8 mouse cellular contexts compared by ENCODE assay signal in genomic region chr2:136891951-136892371, GRCm38 (mm10). TPM values are rescaled to one million over a fixed set of nuclear protein-coding genes. Genes with fewer than 3 reads are reported as not detected.
DNase-seq lines count a peak whose midpoint lies in the region; ATAC-seq and TF ChIP-seq lines count a peak whose summit lies in the region.

No protein-coding gene starts in this region.

- DNase-seq in CH12.LX (ENCODE audit: extremely low read depth): peak; percentile 97
- DNase-seq in c-Kit-positive CD71-positive TER-119-negative erythroid progenitor cells, embryonic 14.5 days (ENCODE audit: low read depth): peak; percentile 93
- DNase-seq in forebrain, embryonic 11.5 days (ENCODE audit: low spot score): peak; percentile 93
- peak; percentile 95 to 98 for DNase-seq in kidney, postnatal 36 days
- DNase-seq in telencephalon, adult 2 months (ENCODE audit: low read depth, low spot score): peak; percentile 99

- under 1% methylated on average over 23 of the region's 23 CpGs for WGBS in forebrain, embryonic 11.5 days
- WGBS in heart, embryonic 16.5 days: under 1% methylated on average over 23 of the region's 23 CpGs
- under 1% methylated on average over 23 of the region's 23 CpGs for WGBS in liver, embryonic 15.5 days (ENCODE audit: insufficient replicate concordance)
- WGBS in neural tube, embryonic 12.5 days: under 1% methylated on average over 23 of the region's 23 CpGs

- peaks cover 13% of the 10 kb centered on the region for H3K79me2 ChIP-seq in CH12.LX (replicated peaks; ENCODE audit: control insufficient read depth, extremely low read depth, insufficient read depth, poor library complexity, severe bottlenecking)

- peaks cover 0 to 6% of the 10 kb centered on the region in 2 experiments for H3K36me3 ChIP-seq in CH12.LX (replicated peaks in 1 of 2; ENCODE audit: control insufficient read depth in 1 of 2, insufficient read depth in 1 of 2, low read length in 1 of 2)
- no peaks in the 10 kb centered on the region for H3K36me3 ChIP-seq in forebrain, embryonic 11.5 days (ENCODE audit: control insufficient read depth, insufficient read depth, low read length)
- H3K36me3 ChIP-seq in heart, embryonic 16.5 days (ENCODE audit: control insufficient read depth, insufficient read depth): no peaks in the 10 kb centered on the region; the same call in 1 of the 2 replicates
- H3K36me3 ChIP-seq in liver, embryonic 15.5 days (replicated peaks): no peaks in the 10 kb centered on the region
- no peaks in the 10 kb centered on the region for H3K36me3 ChIP-seq in neural tube, embryonic 12.5 days

- H3K27me3 ChIP-seq in CH12.LX (replicated peaks): no peaks in the 10 kb centered on the region
- H3K27me3 ChIP-seq in forebrain, embryonic 11.5 days (ENCODE audit: control insufficient read depth, insufficient read depth, low read length): no peaks in the 10 kb centered on the region
- H3K27me3 ChIP-seq in heart, embryonic 16.5 days (ENCODE audit: control insufficient read depth, insufficient read depth, low read length): no peaks in the 10 kb centered on the region
- no peaks in the 10 kb centered on the region for H3K27me3 ChIP-seq in liver, embryonic 15.5 days
- no peaks in the 10 kb centered on the region for H3K27me3 ChIP-seq in neural tube, embryonic 12.5 days (replicated peaks)

- peak; percentile 86 for TF ChIP-seq POLR2A in CH12.LX (IDR thresholded peaks at IDR 0.05; ENCODE audit: low read depth, low read length)

- H3K9me3 ChIP-seq in CH12.LX (replicated peaks; ENCODE audit: low read length): no peaks in the 10 kb centered on the region
- H3K9me3 ChIP-seq in forebrain, embryonic 11.5 days (ENCODE audit: control insufficient read depth, low read length): no peaks in the 10 kb centered on the region
- no peaks in the 10 kb centered on the region for H3K9me3 ChIP-seq in heart, embryonic 16.5 days (replicated peaks; ENCODE audit: control insufficient read depth, low read length)
- no peaks in the 10 kb centered on the region for H3K9me3 ChIP-seq in liver, embryonic 15.5 days (replicated peaks)
- no peaks in the 10 kb centered on the region for H3K9me3 ChIP-seq in neural tube, embryonic 12.5 days

- no peak overlapping the region for H3K4me2 ChIP-seq in CH12.LX (ENCODE audit: insufficient read depth, low read depth, poor library complexity, severe bottlenecking)
- H3K4me2 ChIP-seq in forebrain, embryonic 11.5 days (ENCODE audit: low read depth, low read length, severe bottlenecking): peak overlapping the region; percentile 43; the same call in 1 of the 2 replicates
- H3K4me2 ChIP-seq in heart, embryonic 16.5 days (ENCODE audit: low read depth, low read length): peak overlapping the region; percentile 64
- H3K4me2 ChIP-seq in liver, embryonic 15.5 days: peak overlapping the region; percentile 55
- H3K4me2 ChIP-seq in neural tube, embryonic 12.5 days (replicated peaks): peak overlapping the region; percentile 57

- TF ChIP-seq CTCF in CH12.LX (conservative IDR thresholded peaks at IDR 0.05 in 1 of 2, IDR thresholded peaks at IDR 0.05 in 1 of 2; ENCODE audit: low read depth in 2 of 2, low read length in 2 of 2): no peak

- peak overlapping the region; percentile 62 for H3K9ac ChIP-seq in CH12.LX (ENCODE audit: insufficient read depth, low read depth)
- H3K9ac ChIP-seq in forebrain, embryonic 11.5 days (ENCODE audit: low read length): peak overlapping the region; percentile 72
- H3K9ac ChIP-seq in heart, embryonic 16.5 days (ENCODE audit: low read length): peak overlapping the region; percentile 83
- peak overlapping the region; percentile 69 for H3K9ac ChIP-seq in liver, embryonic 15.5 days
- peak overlapping the region; percentile 57 for H3K9ac ChIP-seq in neural tube, embryonic 12.5 days

- no peak for TF ChIP-seq RAD21 in CH12.LX (IDR thresholded peaks at IDR 0.05; ENCODE audit: low read depth, low read length)

- H3K4me3 ChIP-seq in CH12.LX (replicated peaks in 1 of 3; ENCODE audit: low read depth in 2 of 3, low read length in 2 of 3, poor library complexity in 1 of 3): peak overlapping the region; percentile 72 to 87 (median 82)
- peak overlapping the region; percentile 72 for H3K4me3 ChIP-seq in forebrain, embryonic 11.5 days (ENCODE audit: low read depth, low read length)
- peak overlapping the region; percentile 83 for H3K4me3 ChIP-seq in heart, embryonic 16.5 days (ENCODE audit: low read length)
- H3K4me3 ChIP-seq in liver, embryonic 15.5 days (replicated peaks): peak overlapping the region; percentile 86
- peak overlapping the region; percentile 50 for H3K4me3 ChIP-seq in neural tube, embryonic 12.5 days

- dilution Hi-C loops in CH12.LX (cut with MboI; ENCODE audit: extremely low pct_ligation_motif_present, extremely low pct_unique_long_range_greater_than_20kb, low sequenced_read_pairs): no loop called here

- peak; percentile 76 for ATAC-seq in forebrain, embryonic 11.5 days (replicated peaks; ENCODE audit: low FRiP score)
- ATAC-seq in heart, embryonic 16.5 days (replicated peaks; ENCODE audit: extremely low read depth, insufficient read depth, low FRiP score): peak; percentile 78
- peak; percentile 62 for ATAC-seq in liver, embryonic 15.5 days (ENCODE audit: insufficient read depth)
- ATAC-seq in neural tube, embryonic 12.5 days (ENCODE audit: low FRiP score, low read depth): peak; percentile 82

- in situ Hi-C loops in CH12.LX (cut with MboI; ENCODE audit: low pct_ligation_motif_present, low pct_unique_long_range_greater_than_20kb, low sequenced_read_pairs): no loop called here

- TF ChIP-seq EP300 in CH12.LX (IDR thresholded peaks at IDR 0.05; ENCODE audit: low read length): no peak

- no peak overlapping the region for H3K27ac ChIP-seq in CH12.LX (ENCODE audit: insufficient read depth, low read depth)
- peak overlapping the region; percentile 50; the same call in 1 of the 2 replicates for H3K27ac ChIP-seq in forebrain, embryonic 11.5 days (ENCODE audit: low read depth, low read length)
- H3K27ac ChIP-seq in heart, embryonic 16.5 days (ENCODE audit: low read length): peak overlapping the region; percentile 97
- H3K27ac ChIP-seq in liver, embryonic 15.5 days (replicated peaks): peak overlapping the region; percentile 96
- H3K27ac ChIP-seq in neural tube, embryonic 12.5 days: 0 out of 2 replicates have a peak overlapping the region, but pooled peaks have one; percentile 38

- H3K4me1 ChIP-seq in CH12.LX (ENCODE audit: control insufficient read depth in 1 of 2, insufficient read depth in 2 of 2): peaks cover 0 to 47% of the 10 kb centered on the region in 2 experiments; a peak in 2 of 4 replicates
- 0 out of 2 replicates have a peak, but pooled peaks cover 2% of the 10 kb centered on the region for H3K4me1 ChIP-seq in forebrain, embryonic 11.5 days (replicated peaks; ENCODE audit: control insufficient read depth, insufficient read depth, low read length)
- H3K4me1 ChIP-seq in heart, embryonic 16.5 days (ENCODE audit: control insufficient read depth, insufficient read depth, low read length): peaks cover 13% of the 10 kb centered on the region; the same call in 1 of the 2 replicates
- H3K4me1 ChIP-seq in liver, embryonic 15.5 days (replicated peaks): peaks cover 30% of the 10 kb centered on the region
- 0 out of 2 replicates have a peak, but pooled peaks cover 4% of the 10 kb centered on the region for H3K4me1 ChIP-seq in neural tube, embryonic 12.5 days

TF ChIP-seq in CH12.LX, 34 proteins besides CTCF, POLR2A, EP300 and RAD21 (continues in another document):
- TF ChIP-seq ELF1 (IDR thresholded peaks at IDR 0.05; ENCODE audit: low read depth, low read length) (peak; percentile 95), USF2 (conservative IDR thresholded peaks at IDR 0.05; ENCODE audit: low read depth, low read length) (no peak), RCOR1 (conservative IDR thresholded peaks at IDR 0.05; ENCODE audit: low read depth, low read length) (peak; percentile 100), TBP (conservative IDR thresholded peaks at IDR 0.05; ENCODE audit: low read depth, low read length) (0 out of 2 replicates have a peak, but pooled peaks have one; percentile 57)

RNA-seq across cellular contexts. Expression of gene AL731706.1, which starts 0.8 kb away (rescaled TPM):
- 14.8 and 19.3 TPM in 2 replicates for total RNA-seq in CH12.LX (2012; rRNA removed)
- 40.7 and 49.0 TPM in 2 replicates for total RNA-seq in CH12.LX (2014; rRNA removed)
- 13.3 and 14.2 TPM in 2 replicates for polyA plus RNA-seq in CH12.LX (2012; ENCODE audit: insufficient read length, low read depth)
- 22.9 and 28.1 TPM in 2 replicates for polyA plus RNA-seq in forebrain, embryonic 11.5 days (2014; fragmentation: Nextera tagmentation; extraction: Ambion mirVana)
- 39.1 and 39.5 TPM in 2 replicates for polyA plus RNA-seq in heart, embryonic 16.5 days (2015; fragmentation: Nextera tagmentation; extraction: Ambion mirVana)
- polyA plus RNA-seq in liver, embryonic 15.5 days (2015; fragmentation: Nextera tagmentation; extraction: Ambion mirVana): 9.3 and 13.3 TPM in 2 replicates
- 25.0 and 26.5 TPM in 2 replicates for polyA plus RNA-seq in neural tube, embryonic 12.5 days (2016; fragmentation: Nextera tagmentation; extraction: Ambion mirVana)

RNA-seq across cellular contexts. Expression of gene Mkks, which starts 0.8 kb away (rescaled TPM):
- total RNA-seq in CH12.LX (2012; rRNA removed) (2.2 and 3.1 TPM in 2 replicates), CH12.LX (2014; rRNA removed) (5.1 and 5.8 TPM in 2 replicates)
- 17.0 and 25.8 TPM in 2 replicates for polyA plus RNA-seq in CH12.LX (2012; ENCODE audit: insufficient read length, low read depth)
- polyA plus RNA-seq in forebrain, embryonic 11.5 days (2014; fragmentation: Nextera tagmentation; extraction: Ambion mirVana): 13.6 and 14.5 TPM in 2 replicates
- 22.7 and 24.1 TPM in 2 replicates for polyA plus RNA-seq in heart, embryonic 16.5 days (2015; fragmentation: Nextera tagmentation; extraction: Ambion mirVana)
- 3.6 and 4.6 TPM in 2 replicates for polyA plus RNA-seq in liver, embryonic 15.5 days (2015; fragmentation: Nextera tagmentation; extraction: Ambion mirVana)
- 12.9 and 14.2 TPM in 2 replicates for polyA plus RNA-seq in neural tube, embryonic 12.5 days (2016; fragmentation: Nextera tagmentation; extraction: Ambion mirVana)

RNA-seq across cellular contexts. Expression of gene Slx4ip, which starts 0.9 kb away (rescaled TPM):
- total RNA-seq in CH12.LX (2012; rRNA removed) (4.4 and 4.7 TPM in 2 replicates), CH12.LX (2014; rRNA removed) (3.8 and 4.1 TPM in 2 replicates)
- 6.5 and 6.7 TPM in 2 replicates for polyA plus RNA-seq in CH12.LX (2012; ENCODE audit: insufficient read length, low read depth)
- polyA plus RNA-seq in forebrain, embryonic 11.5 days (2014; fragmentation: Nextera tagmentation; extraction: Ambion mirVana): 9.7 and 10.5 TPM in 2 replicates
- 3.7 and 4.3 TPM in 2 replicates for polyA plus RNA-seq in heart, embryonic 16.5 days (2015; fragmentation: Nextera tagmentation; extraction: Ambion mirVana)
- 2.2 and 2.6 TPM in 2 replicates for polyA plus RNA-seq in liver, embryonic 15.5 days (2015; fragmentation: Nextera tagmentation; extraction: Ambion mirVana)
- polyA plus RNA-seq in neural tube, embryonic 12.5 days (2016; fragmentation: Nextera tagmentation; extraction: Ambion mirVana): 10.7 and 12.1 TPM in 2 replicates

RNA-seq across cellular contexts. Expression of gene AL731706.2, which starts 6.5 kb away (rescaled TPM):
- total RNA-seq in CH12.LX (2012; rRNA removed) (8.3 TPM in 1 of 2 replicates, not detected in the other), CH12.LX (2014; rRNA removed) (not detected in 2 replicates)
- 46.1 and 75.9 TPM in 2 replicates for polyA plus RNA-seq in CH12.LX (2012; ENCODE audit: insufficient read length, low read depth)
- polyA plus RNA-seq in forebrain, embryonic 11.5 days (2014; fragmentation: Nextera tagmentation; extraction: Ambion mirVana): 31.8 and 34.0 TPM in 2 replicates
- polyA plus RNA-seq in heart, embryonic 16.5 days (2015; fragmentation: Nextera tagmentation; extraction: Ambion mirVana): 46.3 and 51.4 TPM in 2 replicates
- 19.4 and 22.5 TPM in 2 replicates for polyA plus RNA-seq in liver, embryonic 15.5 days (2015; fragmentation: Nextera tagmentation; extraction: Ambion mirVana)
- polyA plus RNA-seq in neural tube, embryonic 12.5 days (2016; fragmentation: Nextera tagmentation; extraction: Ambion mirVana): 19.5 and 31.7 TPM in 2 replicates
